Mouse (Mus musculus) right cerebral cortex, postnatal 10 days (tissue): ENCODE data around the gene Tapbp.
"Not testable (repeated sequence)": the region's sequence is repeated elsewhere in the genome, so short reads cannot be mapped to it uniquely, and the experiment has no call there.

Experiments used
- DNase-seq, 2 experiments: peaks; one replicate each; pipeline ENCODE4 v3.0.0; 2021; ENCODE audit warnings: low spot score in 2 of 2

Gene Tapbp

DNA sequence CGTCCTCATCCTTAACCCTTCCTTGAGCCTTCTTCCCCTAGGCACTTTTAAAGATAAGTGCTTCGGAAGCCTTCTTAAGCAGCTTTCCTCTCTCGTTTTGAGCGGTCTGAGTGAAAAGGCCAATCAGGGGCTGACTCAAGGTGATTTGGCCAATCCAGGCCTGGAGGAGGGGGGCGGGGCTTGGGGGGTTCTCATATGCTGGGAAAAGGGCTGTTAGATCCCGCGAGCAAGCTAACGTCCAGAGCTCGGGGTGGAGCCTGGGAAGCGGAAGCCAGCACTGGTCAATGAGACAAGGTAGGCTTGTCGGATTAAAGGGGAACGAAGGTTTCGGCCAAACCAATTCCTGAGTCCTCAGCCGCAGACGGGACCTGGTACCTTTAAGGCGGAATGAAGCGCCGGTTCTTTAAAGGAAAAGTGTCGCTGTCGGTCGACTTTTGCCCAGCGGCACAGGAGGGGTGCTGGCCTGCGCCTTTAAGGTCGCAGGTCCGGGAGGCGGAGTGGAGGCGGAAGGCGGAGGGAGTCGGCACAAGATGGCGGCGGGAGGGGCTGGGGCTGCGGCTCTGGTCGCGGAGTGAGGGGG lies at the start of gene Tapbp, which contains the start of gene Zbtb22:
Gene Tapbp, plus strand, starts transcription at position 229 of the 580 bp plus-strand sequence.
Gene Zbtb22, plus strand, starts transcription at position 234 of the 580 bp plus-strand sequence.
- peak; percentile 97 to 98 for DNase-seq

GRCm38 (mm10) chr17:33873537-33873936 lies 42.2 kb upstream of the Tapbp start, which contains the start of gene Gm7029:
TSS of gene Gm7029 (plus strand) at chr17:33873837.
- not testable (repeated sequence) for DNase-seq

DNA sequence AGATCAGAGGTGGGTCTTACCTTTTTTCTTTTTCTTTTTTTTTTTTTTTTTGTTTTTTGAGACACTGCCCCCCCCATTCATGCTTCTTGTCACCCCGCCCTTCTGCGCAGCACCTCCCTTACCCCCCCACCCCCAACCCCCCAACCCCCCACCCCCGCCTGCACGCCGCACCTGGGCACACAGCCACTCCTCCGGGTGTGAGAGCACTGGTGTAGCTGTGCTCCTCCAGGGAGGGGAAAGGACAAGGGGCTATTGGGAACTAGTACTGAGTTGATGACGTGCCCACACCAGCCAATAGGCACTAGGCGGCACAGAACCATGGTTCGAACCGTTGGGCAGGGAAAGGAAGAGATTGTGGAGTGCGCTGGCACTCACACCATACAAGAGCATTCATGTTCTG lies 41.3 kb upstream of the Tapbp start:
- peak in 1 of 2 experiments; percentile 28 for DNase-seq

- not testable (repeated sequence) for DNase-seq
Observed at GRCm38 (mm10) chr17:33875797-33876196, 39.9 kb upstream of the Tapbp start.

DNA sequence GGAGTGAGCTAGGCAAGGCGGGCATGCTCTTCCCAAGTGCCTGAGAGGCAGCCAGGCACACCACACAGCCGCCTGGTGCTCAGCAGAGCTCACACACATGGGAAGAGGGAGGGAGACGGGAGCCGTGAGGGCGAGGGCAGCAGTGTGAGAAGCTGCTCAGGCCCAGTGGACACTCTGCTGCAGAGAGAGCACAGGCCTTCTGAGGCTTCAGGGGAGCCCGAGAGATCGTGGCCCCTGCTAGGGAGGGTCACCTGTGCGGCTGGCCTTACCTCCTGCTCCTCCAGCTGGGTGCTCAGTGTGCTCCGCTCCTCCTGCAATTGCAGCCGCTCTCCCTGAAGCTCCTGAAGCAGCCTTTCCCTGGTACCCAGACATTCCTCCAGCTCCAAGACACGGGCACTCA lies 31.4 kb upstream of the Tapbp start:
- not testable (repeated sequence) for DNase-seq

DNA sequence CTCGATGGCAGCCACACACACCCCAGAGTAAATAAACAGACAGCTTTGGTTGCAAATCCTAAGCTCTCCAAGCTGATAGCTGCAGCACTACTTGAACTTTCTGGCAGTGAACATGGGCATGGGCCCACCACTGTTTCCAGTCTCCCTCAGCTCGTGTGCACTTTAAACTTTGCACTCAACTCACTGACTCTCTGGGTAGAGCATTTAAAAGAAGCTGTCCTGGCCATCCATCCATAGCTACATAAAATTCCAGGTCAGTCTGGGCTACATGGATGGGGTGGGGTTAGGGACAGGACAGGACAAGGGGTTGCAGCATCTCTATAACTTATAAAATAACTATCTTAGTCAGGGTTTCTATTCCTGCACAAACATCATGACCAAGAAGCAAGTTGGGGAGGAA lies 27.9 kb upstream of the Tapbp start:
- DNase-seq: not testable (repeated sequence)

DNA sequence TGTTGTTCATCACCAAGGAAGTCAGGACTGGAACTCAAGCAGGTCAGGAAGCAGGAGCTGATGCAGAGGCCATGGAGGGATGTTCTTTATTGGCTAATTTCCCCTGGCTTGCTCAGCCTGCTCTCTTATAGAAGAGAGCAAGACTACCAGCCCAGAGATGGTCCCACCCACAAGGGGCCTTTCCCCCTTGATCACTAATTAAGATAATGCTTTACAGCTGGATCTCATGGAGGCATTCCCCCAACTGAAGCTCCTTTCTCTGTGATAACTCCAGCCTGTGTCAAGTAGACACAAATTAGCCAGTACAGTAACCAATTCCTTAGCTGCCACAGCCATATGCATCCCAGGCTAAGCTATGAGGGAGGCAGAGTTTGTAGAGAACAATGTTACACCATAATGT lies 27.5 kb upstream of the Tapbp start:
- not testable (repeated sequence) for DNase-seq

GRCm38 (mm10) chr17:33889941-33890532 lies 25.7 kb upstream of the Tapbp start:
- DNase-seq: not testable (repeated sequence)

DNA sequence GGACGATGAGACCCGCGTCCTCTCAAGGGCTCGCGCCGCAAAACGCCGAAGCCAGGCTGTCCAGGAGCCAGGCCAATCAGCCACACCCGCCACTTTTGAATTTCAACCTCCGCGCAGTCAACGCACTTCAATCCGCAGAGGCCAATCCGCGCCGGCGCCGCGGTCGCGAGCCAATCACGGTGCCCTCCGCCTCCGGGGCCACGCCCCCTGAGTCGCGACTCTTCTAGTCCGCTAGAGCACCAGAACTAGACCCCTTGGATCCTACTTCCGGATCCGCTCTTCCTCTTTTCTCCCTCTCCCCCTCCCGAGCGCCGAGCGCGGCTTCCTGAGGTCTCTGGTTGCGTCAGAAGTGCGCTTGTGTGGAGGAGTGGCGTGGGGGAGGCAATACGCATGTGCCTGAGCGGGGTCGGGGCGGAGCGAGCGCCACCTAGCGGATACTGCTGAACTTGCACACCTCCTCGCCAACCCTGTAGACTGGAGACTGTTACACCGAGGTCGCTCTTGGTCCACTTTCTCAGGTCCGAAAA lies 25.1 kb upstream of the Tapbp start, which contains the start of gene Kifc1:
Gene Kifc1, minus strand, starts transcription at position 129 of the 527 bp plus-strand sequence.
- DNase-seq: peak; percentile 100

GRCm38 (mm10) chr17:33891357-33891756 lies 24.3 kb upstream of the Tapbp start:
- DNase-seq: no peak

DNA sequence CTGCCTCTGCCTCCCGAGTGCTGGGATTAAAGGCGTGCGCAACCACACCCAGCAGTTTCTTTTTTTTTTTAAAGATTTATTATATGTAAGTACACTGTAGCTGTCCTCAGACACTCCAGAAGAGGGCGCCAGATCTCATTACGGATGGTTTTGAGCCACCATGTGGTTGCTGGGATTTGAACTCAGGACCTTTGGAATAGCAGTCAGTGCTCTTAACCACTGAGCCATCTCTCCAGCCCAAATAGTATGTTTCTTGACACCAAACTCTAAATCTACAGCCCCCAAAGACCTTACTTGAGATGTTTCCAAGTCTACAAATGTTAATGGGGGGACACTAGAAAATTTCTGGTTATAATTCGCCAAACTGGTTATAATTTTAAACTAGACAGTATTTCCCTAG lies 23.8 kb upstream of the Tapbp start:
- DNase-seq: not testable (repeated sequence)

GRCm38 (mm10) chr17:33892429-33892828 lies 23.3 kb upstream of the Tapbp start:
- DNase-seq: no peak

- DNase-seq: not testable (repeated sequence)
Observed at GRCm38 (mm10) chr17:33893011-33893410, 22.7 kb upstream of the Tapbp start.

- DNase-seq: no peak
Observed at GRCm38 (mm10) chr17:33897114-33897794, 18.4 kb upstream of the Tapbp start.

GRCm38 (mm10) chr17:33898193-33898592 lies 17.5 kb upstream of the Tapbp start:
- DNase-seq: not testable (repeated sequence)

- no peak for DNase-seq
Observed at GRCm38 (mm10) chr17:33899642-33900041, 16.1 kb upstream of the Tapbp start.

GRCm38 (mm10) chr17:33900281-33900988 lies 15.3 kb upstream of the Tapbp start:
- DNase-seq: no peak

- DNase-seq: no peak
Observed at GRCm38 (mm10) chr17:33900989-33901314, 14.7 kb upstream of the Tapbp start.

GRCm38 (mm10) chr17:33901653-33902052 lies 14.0 kb upstream of the Tapbp start:
- DNase-seq: no peak

DNA sequence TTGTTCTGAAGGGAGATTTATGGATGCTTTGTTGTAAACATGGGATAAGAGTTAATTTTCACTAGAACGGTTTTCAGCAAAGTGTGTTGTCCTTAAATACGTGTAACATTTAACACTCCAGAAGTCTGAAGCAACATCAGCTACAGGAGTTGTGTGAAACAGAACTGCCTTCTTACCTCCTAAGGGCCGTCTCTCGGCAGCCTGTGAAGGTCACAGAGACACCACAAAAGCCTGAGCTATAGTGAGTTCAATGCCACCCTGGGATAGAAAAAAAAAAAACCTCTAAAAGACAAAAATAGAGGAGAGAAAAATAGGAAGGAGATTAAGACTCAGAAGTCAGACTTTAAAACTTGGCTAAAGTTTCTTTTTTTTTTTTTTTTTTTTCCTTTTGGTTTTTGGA lies 13.6 kb upstream of the Tapbp start:
- no peak for DNase-seq

- DNase-seq: no peak
Observed at GRCm38 (mm10) chr17:33902491-33902890, 13.2 kb upstream of the Tapbp start.
